Mouse (Mus musculus): ENCODE measurements at regions not wholly inside any gene's neighbourhood (a gene's known extent, or its start where the extent isn't known, plus 50 kb on each side); places are given as distances from the start of the nearest gene placed in this dataset.
A peak's percentile ranks its signal among the peaks of the same experiment; 100 is the strongest.

DNA sequence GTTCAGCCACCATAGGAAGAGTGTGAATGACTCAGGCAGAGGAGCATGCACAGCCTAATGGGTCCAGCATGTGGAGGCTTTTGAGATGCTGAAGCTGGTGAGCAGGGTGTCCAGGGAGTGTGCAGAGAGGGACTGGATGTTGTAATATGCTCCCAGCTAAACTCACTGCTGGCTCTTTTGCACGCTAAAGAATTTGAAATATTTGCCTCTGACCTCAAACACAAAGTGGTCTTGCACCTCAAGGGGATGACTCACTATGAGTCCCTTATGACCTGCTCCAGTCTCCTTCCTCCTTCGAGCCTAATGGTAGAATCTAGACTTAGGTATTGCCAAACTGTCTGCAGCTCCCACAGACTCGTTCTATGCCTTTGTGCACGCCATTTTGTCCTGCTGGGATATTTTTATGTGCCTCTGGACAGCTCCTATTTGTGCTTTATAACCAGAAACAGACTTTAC, 55.0 kb upstream of the Slit3 start:
- no peak for DNase-seq

DNA sequence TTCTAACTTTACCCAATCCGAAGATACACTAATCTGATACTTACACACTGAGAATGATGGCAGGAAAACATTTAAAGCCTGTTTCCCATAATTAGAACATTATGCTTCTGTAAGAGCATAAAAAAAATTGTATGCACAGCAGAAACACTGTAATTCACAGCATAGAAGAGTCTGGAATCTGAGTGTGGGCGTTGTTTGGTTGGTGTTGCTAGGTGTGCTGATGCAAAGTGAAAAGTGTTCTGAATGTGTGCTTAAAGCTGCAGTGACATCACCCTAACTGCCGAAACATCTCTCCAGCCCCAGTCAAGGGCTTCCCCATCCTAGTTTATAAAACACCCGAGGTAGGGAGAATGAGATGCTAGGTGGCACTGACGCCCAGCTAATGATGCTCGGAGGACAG, 63.2 kb upstream of the Slit3 start:
- no peak for DNase-seq

DNA sequence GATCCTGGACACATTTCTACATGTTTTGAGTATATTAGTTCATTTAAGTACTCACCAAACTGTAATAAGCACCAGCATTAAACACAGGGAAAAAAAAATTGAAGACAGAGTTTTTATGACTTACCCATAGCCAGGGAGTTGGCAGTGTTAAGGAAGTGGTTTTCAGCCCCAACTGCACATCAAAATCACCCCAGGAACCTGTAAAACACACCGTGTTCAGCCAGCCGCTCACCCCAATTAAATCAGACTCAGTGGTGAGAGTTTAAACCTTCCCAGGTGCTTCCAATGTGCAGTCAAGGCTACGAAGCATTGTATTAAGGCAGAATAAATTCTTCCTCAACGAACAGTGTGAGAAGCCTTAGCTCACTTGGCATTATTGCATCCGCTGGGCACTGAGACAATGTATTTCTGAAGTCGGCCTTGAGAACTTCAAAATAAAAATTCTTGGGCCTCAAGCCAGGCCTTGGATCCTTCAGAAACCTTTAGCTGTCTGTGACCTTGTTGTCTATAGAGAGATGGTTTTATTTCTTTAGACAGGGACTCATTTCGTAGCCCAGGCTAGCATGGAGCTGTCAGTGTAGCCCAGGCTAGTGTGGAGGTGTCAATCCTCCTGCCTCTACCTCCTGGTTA, 65.4 kb upstream of the Slit3 start:
- DNase-seq: no peak

DNA sequence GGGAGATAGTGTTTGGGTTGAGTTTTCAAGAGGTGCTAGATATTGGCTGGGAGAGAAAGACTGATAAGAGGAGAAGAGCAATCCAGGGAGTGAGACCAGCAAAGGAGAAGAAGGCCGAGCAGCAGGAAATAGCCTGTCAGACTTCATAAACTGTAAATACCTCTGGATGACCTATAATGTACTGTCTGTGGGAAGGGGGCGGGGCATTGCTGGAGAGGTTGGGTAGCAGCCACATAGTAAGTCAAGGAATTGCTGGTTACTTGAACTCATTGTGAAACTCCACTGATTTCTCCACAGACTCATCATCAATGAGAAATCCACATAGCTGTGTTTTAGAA, 67.4 kb upstream of the Slit3 start:
- no peak for DNase-seq

DNA sequence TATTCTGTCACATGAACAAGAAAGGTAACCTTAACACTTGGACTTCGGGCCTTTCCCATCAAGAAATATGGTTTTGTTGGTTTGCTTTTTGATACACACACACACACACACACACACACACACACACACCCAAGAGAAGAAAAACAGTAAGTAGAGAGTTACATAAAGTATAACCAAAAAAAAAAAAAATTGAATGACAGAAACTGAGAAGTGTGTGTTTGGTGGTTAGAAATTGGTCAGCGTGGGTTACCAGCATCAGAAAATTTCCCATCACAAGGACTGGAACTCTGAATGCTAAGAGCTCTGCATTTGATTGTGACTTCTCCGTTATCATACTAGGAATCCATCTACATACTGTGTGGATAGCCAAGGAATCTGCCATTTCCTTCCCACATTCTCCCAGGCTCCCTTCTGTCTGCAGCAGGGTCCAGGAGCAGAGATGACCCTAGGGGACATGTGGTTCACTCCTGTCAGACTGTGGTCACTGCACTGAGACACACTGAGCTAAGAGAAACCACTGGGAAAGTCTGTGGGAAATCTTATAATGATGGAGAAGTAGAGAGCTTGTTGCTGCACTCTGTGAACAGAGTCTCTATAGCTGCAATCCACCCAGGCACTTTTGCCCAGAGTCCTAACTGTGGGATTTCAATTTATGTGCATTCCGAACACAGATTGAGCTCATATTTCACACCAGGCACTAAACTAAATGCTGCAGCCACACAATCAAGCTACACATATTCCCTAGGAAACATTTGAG, 68.0 kb upstream of the Slit3 start:
- no peak for DNase-seq

DNA sequence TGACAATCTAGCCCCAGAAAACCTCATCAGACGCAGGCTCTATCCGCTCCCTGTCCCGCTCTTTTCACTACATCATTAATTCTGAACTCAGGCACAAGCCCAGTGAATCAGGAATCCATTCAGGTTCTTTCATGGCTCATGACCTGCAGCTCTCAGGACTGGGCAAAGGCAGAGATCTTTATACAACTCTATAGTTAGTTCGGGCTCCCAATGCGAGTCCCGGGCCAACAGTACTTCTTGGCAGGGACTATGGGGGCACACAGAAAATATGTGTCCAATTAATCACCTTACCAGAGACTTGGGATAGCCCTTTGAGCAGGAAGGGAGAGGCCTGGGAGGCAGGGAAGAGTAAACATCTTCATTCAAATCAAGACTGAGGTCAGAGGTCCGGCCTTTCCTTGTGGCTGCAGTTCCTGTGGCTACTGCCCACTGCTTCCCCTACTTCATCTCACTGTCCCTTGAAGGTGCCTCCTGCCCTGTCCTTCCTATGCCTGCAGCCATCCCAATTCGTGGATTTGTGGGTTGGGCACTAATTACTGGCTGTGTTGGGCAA, 71.3 kb upstream of the Slit3 start:
- no peak for DNase-seq

DNA sequence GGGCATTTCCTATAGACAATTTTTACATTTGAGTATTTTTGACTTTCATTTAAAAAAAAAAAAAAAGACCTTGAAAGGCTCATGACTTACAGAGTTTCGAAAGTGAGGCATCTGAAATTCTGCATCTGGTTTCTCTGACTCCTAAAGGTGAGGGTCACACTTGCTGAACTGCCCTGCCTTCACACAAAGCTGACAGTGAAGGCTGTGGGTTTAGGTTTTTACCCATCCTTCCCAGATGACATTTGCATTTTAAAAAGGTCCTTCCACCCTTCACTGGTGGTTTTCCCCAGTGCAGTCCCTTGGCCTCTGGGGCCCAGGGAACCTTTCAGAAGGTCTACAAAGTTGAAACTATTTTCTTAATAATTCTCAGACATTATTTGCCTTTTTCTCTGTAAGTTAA, 76.4 kb upstream of the Slit3 start:
- DNase-seq: no peak

DNA sequence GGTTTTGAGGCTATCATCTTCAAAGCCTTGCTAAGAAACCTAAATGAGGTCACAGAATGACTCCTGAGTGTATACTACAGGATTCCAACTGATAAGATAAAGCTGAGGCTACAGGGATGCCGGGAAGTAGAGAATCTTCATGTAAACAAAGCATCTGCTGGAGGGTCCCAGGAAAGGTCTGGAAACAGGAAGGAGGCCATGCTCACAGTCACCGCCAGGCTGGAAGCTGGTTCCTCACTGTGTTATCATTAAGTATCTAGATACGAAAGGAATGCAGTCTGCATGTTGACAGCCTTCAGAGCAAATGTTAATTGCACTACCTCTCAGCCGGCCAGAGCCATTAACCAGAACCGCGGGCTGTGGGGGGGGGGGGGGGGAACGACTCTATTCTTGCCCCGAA, 96.6 kb upstream of the Slit3 start:
- DNase-seq: no peak

DNA sequence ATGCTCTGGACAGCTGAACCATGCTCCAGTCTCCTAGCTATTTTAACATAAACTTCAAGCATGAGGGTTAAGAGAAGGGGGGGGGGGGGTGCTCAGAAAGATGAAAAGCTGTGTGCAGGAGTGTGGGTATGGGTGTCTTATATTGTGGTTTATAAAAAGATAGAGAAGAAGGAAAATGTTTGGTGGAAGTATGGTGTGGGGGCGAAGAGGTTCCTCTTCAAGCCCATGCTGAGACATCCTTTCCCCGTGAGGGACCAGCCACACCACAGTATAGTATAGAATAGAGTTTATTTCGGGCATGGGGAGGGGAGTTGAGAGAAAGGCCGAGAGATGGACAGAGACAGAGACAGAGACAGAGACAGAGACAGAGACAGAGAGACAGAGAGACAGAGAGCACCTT, 97.2 kb upstream of the Slit3 start:
- DNase-seq: no peak

DNA sequence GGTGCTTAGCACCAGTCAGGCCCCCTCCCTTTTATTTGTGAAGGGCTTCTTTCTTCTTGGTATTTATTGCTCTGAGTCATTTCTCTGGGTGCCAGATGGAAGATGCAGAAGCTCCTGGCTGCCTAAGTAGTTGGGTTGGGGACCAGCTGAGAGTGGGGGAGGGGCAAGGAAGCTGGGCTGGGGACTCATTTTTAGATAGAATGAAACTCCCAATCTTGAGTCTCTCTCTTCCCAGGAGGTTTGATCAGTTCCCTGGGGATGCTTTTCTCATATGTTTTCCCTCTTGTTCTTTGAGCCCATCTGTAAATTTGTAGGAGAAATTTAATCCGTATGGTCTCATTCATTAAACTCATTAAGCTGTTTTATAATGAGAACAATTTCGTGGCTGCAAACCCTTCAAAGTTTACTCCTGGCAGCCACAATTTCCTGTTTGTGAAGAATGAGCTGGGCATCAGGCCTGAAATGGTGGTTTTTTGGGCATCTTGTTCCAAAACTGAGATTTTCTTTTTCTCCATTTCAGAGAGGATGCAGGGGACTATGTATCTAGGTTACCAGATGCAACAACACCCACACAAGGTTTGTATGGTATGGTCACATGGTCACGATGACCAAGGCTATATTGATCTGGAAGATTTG, 98.9 kb upstream of the Slit3 start:
- DNase-seq: peak in 1 of 2 experiments; percentile 30

DNA sequence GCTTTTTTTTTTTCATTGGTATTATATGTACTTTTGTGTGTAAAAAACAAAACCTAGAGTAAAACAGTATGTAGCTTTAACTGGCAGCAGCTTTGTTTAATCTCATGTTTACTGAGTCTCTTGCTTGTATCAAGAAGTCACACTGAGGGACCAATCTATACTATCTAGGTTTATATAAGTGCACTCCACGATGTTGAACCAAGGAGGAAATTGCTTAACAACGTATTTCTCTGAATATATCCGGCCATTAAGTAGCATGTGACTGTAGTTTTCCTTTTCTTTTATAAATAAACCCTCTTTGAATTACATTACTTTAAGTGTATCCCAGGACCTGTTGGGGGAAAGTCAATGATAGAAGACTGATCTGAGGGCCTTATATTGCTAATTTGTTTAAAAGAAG, 104.0 kb upstream of the Slit3 start:
- no peak for DNase-seq

DNA sequence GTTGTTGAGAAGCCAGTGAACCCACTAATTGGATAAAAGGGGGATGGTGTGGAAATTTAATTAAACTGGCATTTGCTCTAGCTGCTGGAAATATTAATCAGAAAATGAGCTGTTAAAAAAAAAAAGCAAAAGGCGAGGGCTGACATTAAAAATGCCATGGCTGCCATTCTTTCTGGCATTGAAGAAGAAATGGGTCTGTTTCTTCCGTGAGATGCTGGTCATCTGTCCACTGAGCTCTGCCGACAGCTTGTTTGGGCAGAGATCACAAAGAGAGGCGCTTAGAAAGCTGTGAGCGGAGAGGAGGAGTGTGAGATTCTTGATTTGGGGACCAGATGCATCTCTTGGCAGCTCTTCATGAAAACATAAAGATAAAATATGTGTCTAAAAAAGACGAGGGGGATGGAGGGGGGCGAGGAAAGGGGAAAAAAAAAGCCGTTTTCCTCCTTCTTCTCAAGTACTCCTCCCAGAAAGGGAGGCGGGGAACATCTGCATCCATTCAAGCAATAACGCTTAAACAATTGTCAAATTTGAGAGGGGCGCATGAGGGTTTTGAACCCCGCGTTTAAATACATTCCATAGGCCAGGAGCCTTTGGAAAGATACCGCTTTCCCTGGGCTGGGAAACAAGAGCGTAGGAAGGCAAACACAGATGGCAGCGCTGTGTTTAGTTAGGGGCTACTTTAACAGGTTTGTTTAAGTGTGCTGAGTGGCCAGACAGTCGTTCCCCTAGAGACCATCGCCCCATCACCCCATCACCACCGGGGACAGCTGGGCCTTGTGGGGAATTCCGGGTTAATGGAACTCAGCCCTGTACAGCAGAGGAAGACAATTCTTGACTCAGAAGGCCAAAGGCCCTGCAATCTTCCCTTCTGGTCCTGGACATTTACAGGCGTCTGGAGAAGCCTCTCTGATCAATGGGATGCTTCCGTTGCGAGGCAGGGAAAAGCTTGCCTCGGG, 109.2 kb upstream of the Slit3 start:
- peak in 1 of 2 experiments; percentile 10 for DNase-seq

DNA sequence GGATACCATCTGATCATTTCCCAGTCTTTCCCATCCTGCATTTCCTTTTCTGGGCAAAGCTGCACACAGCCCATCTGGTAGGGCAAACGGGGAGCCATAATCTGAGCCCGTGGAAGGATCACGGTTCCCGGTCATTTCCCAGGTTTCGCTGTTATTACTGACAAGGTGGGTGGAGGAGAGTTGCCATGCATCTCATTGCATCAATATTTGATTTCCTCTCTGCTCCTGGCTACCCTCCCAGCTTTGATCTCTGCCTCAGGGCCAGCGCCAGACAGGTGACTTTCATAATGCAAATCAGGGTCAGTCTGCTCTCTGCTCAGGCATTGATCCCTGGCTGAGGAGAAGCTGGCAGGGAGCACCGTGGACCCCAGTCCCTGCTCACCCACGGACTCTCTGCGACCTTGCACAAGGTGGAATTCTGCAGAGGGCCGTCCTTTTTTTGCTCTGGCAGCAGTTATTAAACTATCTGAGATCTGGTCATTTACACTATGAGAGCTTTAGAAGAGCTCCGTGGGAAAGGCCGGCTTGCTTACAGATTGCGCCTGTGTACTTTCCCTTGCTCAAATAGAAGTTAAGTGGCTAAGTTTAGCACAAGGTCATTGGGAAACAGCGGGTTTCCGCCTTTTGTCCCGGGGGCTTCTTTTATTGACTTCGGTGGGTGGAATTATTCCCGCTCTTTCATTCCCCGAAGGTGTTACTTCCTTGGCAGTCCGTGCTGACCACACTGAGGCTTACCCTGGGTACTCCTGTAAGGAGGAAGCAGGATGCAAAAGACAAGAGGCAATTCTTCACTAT, 114.1 kb upstream of the Slit3 start:
- peak; percentile 40 to 57 for DNase-seq

DNA sequence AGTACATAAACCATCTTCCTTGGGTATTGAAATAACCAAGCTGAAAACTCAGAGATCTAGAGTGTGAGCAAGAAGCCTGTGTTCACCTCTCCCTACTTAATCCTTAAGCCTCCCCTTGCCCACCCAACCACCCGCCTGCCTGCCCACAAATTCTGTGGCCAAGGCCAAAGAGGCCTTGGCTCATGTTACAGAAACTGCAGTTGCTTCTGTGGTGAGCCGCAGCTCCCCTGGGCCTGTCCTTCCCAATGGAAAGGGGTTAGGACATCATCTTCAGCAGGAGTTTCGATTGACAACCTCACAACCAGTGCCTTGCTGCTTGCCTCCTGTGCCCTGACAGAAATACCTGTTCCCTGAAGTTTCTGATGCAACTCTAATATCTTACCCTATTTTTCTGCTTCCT, 115.9 kb upstream of the Slit3 start:
- DNase-seq: no peak

DNA sequence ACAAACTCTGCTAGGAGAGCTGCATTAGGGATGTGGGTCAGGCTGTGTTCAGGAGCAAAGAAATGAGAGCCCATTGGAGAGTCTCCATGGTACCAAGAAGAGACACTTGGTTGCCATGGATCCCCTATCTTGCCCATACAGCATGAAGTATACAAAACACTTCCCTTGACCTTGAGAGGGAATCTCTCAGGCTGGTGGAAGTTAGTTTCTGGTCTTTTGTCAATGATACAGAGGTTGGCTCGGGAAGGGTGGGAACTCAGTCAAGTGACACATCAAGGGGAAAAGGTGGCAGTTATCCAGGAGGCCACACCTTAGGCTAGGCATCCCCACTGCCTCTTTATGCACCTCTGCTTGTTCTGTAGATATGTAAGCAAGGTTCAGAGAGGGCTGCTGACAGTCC, 116.6 kb upstream of the Slit3 start:
- no peak for DNase-seq

DNA sequence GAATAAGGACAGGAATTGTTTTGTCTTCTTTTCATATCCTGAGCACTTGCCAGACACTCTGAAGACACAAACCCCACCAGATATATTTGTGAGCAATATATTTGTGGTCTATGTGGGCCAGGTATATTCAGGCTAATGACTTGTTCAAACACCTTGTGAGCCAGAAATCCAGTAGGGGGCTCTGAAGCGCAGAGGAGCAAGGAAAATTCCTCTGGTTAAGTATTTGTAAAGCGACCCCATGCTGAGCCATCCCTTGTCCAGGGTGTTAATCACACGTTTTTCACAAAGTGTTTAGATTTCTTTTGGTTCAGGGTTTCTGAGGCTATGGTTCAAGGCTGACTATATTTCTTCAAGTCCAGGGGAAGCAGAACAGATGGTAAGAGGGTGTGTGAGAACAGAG, 117.1 kb upstream of the Slit3 start:
- DNase-seq: no peak

DNA sequence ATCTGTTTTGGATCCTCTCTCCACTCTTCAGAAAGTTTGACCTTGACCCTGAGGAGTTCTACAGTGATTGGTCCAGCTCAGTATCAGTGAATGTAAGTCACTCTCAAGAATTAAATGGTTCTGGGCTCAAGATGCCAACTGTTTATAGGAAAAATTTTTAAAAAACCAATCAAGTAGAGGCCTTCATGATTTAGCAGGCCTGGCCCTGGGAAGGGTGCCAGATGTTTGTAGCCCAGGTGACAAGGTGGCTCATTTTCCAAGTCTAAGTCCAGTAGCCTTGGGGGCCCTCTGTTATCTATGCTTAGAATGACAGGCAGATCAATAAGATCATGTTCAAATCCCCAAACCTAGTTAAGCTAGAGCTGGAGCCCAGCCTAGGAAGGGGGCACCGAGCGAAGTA, 123.1 kb upstream of the Slit3 start:
- no peak for DNase-seq

DNA sequence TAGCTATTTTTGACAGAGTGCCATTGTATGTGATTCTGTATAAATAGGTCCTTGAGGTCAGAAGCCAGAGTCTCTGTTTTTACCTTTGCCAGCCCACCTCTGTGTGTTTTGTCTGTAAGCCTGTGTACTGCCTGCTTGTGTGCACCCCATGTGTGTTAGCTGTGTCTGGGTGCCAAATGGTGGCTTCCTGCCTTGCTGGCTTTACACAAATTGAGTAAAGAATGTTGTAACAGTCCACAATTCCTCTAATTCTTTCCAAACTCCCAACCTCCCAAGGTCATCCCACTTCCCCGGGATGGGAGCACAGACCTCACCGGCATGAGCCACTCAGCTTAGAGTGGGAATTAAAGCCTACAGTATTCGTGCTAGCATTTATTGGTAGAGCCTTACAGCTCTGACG, 125.5 kb upstream of the Slit3 start:
- DNase-seq: no peak

DNA sequence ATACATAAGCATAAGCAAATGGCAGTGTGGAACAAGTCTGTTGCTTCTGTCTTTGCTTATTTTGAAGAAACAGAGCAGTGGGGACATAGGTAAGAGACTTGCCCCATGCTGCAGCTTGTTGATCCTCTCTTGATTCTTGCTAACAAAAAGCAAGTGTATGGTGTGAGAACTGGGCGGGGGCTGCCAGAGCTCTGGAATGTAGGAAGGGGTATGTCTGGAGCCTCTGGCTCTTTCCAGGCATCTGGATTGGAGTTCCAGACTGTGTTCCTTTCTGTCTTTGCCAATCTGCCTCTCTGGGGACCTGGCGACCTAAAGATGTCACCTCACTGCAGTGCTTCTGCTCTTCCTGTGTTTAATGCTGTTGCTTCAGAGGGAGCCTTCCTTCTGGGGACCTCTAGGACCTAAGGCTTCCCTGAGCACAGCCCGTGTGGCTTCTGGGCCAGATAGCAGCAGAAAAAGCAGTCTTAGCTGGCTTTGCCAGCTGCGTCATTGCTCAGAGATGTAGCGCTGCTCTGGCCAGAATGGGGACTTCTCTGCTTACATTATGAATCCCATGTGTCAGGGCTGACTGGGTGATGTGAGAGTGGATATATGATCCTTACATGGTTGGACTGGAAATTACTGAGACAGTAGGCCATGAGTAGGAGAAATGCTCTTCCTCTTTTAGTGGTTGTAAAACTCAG, 138.1 kb upstream of the Slit3 start:
- no peak for DNase-seq

DNA sequence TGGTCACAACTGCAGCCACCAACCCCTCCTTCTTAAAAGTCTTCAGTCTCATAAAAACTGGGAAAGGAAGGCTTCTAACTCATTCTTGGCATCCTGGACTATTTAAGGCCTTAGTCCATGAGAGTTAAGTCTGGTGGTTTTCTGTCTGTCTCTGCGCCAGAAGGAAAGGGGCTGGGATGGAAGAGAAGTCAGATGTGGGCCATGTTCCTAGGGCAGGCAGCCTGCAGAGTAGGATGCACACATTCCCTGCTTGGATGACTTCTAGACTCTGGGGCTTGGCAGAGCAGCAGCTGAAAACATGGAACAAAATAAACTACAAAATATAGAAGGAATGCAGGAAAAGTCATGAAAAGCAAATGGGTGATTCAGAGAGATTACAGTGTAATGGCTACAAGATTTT, 140.8 kb upstream of the Slit3 start:
- no peak for DNase-seq

DNA sequence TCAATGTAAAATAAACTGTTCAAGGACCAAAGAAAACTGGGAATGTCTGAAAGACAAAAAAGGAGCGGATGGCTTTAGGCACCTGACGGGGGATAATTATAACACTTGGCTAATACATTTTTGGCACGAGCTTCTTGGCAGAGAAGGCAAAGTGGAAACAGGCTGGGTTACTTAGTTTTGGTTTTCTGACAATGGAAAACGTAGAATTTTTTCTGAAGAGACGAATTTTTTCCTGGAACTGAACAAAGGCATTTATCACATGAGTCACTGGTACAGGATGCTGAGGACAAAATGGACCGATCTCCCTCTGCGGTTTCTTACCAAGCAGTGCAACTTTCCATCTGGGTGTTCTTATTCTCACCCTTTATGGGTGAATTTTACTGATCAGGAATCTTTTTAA, 143.2 kb upstream of the Slit3 start:
- DNase-seq: peak; percentile 37 to 62

All from cerebellum, postnatal 14 days (tissue).